Mouse (Mus musculus): ENCODE data around the gene Yy1. TPM values are rescaled to one million over a fixed set of nuclear protein-coding genes. Genes with fewer than 3 reads are reported as not detected.

Yy1 gene
- 10 to 100 TPM; 54.7 to 55.3 TPM for total RNA-seq (2021)
- long read RNA-seq, full-length matches to known transcripts = 10 of 26 reads
- long read RNA-seq, partial matches to known transcripts = 0 of 26 reads
- long read RNA-seq, other reads (novel, unspliced or antisense) = 16 of 26 reads

DNA sequence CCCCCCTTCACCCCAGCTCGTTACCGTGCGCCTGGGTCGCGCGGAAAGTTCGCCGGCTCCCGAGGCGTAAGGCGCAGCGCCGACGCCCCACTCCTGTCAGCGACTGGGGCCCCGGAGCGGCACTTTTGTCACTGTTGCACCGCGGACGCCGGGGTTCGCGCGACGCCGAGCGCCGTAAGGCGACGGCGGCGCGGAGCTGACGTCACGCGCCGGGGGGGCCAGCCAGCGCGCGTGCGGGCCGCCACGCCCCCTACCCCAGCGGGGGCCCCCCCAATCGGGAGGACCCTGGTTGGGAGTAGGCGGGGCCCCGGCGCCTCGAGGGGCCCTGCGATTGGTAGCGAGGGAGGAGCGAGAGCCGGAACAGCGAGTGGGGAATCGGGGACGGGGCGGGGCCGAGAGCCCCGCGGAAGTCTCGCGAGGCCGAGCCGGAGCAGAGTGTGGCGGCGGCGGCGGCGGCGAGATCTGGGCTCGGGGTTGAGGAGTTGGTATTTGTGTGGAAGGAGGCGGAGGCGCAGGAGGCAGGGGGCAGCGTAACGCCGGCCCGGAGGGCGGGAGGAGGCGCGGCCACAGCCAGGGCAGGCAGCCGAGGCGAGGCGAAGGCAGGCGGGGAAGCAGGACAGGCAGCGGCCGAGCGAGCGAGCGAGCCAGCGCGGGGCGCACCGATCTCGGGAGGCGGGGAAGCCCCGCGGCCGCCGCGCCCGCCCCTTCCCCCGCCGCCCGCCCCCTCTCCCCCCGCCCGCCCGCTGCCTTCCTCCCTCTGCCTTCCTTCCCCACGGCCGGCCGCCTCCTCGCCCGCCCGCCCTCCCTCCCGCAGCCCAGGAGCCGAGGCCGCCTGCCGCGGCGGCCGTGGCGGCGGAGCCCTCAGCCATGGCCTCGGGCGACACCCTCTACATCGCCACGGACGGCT lies at the start of gene Yy1:
Yy1 (plus strand) TSS at position 428 of the 907 bp plus-strand sequence.
- DNase-seq (ENCODE audit: low spot score in 2 of 2) = peak; percentile 98

DNA sequence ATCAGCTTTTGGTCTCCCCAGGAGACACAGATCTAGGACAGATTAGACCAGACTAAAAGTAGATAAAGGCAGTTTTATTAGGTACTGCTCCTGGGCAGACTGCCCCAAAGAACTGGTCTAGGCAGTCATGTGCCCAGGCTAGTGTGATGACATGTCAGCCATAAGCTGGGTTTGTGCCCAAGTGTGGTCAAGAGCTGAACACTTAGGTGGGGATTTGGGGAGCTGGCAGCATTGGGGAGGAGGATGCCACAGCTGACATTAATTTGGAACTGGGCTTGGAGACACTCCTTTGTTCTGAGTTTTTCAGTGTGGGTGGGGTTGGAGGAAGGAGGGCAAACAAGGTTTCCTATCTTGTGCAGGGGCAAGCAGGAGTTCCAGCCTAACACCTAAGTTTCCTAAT lies 46.8 kb upstream of the Yy1 start:
- DNase-seq (ENCODE audit: low spot score in 2 of 2) = no peak

DNA sequence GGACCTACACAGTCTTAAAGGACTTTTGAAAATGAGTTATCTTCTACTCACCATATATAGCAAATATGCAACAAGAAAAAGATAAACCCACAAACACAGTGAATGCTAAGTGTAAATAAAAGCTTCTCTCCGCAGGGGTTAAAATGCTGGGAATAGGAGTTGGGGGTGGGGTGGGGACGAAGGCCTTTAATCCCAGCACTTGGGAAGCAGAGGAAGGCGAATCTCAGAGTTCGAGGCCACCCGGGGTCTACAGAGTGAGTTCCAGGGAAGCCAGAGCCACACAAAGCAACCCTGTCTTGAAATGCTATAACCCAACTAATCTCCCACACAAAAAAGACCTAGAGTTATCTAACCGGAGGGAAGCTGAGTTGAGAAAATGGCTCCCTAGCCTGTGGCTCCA lies 43.8 kb upstream of the Yy1 start:
- DNase-seq (ENCODE audit: low spot score in 2 of 2) = no peak

DNA sequence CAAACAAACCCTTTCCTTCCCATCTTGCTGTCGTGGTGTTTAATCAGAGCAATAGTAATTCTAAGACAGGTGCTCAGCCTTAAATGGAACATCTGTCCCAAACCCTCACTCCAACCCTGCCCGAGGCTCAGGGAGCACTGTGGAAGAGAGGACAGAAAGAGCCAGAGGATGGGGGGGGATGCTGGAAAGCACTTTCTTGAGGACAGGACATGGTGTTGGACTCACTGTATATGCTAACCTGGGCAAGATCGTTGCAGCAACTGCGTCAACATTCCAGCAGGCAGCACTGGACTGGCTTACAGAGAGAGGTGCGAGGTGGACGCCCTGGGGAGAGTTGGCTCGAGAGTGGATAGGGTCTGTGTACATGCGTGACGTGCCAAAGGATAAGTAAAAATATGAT lies 43.3 kb upstream of the Yy1 start:
- DNase-seq (ENCODE audit: low spot score in 2 of 2) = no peak

DNA sequence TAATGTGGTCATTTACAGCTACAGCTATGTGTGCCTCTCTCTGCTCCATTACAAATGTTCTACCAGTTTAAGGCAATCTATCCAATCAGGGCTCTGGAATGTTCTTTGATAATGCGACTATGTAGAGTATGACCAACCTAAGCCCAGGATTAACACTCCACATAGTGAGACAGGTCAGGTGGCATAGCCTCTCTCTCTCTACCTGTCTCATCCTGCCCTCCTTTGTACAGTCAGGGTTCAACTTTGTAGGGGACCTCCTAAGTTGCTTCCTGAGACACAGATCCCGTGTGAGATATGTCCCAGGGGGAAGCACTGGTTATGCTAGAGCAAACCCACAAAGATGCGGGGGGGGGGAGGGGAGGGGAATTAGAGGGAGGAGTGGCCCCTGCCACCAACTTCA lies 42.5 kb upstream of the Yy1 start:
- DNase-seq (ENCODE audit: low spot score in 2 of 2) = no peak

DNA sequence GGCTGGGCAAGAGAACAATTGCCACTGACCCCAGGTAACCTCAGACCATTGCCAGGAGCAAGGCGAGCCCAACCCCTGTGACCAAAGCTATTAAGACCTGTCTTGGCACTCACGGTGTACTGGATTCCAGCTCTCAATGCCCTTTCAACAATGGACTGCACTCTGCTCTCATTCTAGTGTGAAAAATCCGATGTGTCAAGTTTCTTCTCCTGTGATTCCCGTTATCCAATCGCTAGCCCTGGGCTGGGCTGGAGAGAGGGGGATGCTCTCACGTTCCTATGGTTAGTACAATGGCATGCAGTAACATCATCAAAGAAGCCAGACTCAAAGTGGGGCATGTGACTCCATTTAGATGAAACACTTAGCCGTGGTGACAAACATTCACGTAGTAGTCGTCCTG lies 41.0 kb upstream of the Yy1 start:
- no peak for DNase-seq (ENCODE audit: low spot score in 2 of 2)

DNA sequence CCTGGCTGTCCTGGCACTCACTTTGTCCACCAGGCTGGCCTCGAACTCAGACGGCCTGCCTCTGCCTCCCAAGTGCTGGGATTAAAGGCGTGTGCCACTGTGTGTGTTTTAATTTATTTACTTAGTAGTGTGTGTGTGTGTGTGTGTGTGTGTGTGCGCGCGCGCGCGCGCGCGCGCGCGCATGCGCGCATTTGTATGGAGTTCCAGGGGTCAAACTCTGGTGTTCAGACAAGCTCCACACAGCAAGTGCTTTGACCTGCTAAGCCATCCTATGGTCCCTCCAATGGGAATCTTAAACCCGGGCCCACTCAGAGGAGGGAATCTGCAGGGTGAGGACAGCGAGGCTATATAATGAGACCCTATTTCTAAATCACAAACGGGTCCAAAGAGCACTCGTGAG lies 37.6 kb upstream of the Yy1 start:
- no peak for DNase-seq (ENCODE audit: low spot score in 2 of 2)

DNA sequence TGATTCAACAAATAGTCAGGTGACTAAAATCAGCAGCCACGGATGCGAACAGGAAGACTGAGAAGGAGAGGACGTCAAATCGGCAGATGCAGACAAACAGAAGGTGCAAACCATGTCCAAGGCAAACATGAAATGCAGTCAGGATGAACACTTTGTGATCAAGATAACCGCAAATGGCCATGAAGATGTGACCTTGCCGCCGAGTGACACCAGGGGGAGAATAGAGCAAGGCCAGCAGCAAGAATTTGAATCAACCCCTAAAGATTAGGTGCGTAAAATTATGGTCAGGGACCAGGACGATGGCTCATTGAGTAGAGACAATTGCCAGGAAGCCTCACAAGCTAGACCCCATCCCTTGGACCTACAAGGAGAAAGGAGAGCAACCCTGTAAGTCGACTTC lies 36.2 kb upstream of the Yy1 start:
- DNase-seq (ENCODE audit: low spot score in 2 of 2) = no peak

DNA sequence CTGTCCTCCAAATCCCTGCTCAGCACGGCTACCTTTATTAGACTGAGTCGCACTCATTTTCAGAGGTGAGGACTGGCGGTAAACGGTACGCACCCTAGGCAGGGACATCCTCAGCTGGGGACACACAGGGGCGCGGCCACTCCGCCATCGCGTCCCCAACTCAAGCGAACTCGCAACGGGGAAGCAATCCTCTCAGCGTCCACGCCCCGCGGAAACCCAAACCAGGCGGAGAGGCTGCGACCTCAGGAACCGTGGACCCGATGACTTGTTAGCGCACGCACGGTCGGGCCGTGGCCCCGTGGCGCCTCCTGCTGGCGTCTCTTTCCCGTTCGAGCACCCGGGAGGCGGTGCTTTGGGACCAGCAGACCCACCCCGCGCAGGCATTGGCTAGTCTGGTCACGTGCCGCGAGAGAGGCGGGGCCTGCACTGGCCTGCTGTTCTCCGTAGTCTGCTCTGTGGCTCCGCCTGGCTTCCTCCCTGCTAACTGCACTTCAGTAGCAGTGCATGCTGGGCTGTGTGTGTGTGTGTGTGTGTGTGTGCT lies 35.0 kb upstream of the Yy1 start:
- peak; percentile 96 to 99 for DNase-seq (ENCODE audit: low spot score in 2 of 2)

DNA sequence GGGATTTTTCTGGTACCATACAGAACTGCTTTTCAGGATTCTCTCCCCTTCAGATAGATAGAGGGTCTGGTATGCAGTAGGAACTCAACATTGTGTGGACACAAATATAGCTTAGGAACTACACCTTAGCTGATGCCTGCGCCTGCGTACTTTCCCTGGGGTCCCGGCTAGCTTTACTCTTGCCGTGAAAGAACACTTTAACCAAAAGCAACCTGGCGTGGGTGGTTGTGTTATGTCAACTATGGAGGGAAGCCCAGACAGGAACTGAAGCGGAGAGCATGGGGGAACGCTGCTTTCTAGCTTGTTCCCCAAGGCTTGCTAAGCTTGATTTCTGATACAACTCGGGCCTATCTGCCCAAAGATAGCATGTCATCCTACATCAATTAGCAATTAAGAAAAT lies 34.5 kb upstream of the Yy1 start:
- DNase-seq (ENCODE audit: low spot score in 2 of 2) = peak in 1 of 2 experiments; percentile 20

DNA sequence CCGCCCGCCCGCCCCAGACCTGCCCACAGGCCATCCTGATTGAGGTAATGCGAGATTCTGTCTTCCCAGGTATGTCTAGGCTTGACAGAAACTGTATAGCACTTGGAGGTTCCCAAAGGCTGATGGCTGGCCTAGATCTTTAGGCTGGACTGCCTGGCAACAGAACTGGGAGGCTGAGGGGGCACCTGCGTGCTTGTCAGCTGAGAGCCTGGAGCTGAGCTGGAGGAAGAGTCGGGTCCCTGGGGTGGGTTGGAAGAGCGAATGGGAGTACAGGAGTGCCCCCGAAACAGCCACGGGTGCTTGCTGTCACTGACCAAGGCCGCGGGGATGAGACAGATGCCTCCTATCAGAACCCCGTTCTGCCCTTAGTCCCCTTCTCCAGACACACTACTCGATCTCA lies 34.1 kb upstream of the Yy1 start:
- DNase-seq (ENCODE audit: low spot score in 2 of 2) = no peak

DNA sequence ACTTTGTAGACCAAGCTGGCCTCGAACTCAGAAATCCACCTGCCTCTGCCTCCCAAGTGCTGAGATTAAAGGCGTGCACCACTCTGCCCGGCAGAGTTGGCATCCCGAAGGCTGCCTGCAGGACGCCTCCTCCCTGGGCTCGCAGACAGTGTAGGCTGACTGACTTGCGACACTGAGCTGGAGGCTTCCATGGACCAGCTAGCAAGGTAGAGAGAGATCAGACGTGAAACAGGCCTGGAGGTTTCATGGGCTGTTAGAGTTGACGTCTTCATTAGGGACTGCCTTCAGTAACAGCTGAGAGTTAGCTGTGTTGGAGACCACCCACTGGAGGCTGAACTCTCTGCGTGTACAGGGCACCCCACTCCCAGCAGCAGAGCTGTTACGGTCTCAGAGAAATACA lies 33.5 kb upstream of the Yy1 start:
- DNase-seq (ENCODE audit: low spot score in 2 of 2) = no peak

DNA sequence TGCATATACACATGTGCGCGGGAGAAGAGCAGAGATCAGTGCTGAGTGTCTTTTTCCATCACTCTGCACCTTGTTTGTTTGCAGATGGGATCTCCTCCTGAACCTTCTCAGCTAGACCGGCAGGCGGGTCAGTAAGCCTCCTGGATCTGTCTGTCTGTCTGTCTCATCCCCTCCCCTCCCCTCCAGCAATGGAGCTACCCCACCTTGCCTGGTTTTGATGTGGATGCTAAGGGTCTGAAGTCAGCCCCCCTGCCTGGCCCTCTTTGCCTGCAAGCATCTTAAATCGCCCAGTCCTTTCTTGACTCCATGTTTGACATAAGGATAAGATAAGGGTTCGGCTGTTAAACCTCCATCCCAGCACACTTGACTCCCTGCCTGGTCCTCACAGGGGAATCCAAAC lies 32.8 kb upstream of the Yy1 start:
- no peak for DNase-seq (ENCODE audit: low spot score in 2 of 2)

DNA sequence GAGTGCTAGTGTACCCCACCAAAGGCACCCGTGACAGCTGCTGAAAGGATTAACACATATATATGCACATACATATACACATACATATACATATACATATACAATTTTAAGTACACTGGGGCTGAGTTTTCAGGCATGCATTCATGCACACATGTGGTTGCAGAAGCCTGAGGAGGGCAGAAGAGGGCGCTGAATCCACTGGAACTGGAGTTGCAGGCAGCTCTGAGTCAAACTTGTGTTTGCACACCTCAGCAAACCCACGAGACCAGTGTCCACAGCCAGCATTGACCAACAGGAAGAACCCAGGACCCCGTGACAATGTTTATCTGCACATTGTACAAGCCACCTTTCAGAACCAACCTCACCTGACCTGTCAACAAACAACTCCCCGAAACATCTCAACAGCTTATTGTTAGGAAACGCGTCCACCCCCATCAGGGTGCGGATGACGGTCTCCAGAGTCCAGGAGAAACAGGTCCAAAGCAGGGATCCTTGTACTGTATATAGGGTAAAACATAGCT lies 32.2 kb upstream of the Yy1 start:
- DNase-seq (ENCODE audit: low spot score in 2 of 2) = no peak

DNA sequence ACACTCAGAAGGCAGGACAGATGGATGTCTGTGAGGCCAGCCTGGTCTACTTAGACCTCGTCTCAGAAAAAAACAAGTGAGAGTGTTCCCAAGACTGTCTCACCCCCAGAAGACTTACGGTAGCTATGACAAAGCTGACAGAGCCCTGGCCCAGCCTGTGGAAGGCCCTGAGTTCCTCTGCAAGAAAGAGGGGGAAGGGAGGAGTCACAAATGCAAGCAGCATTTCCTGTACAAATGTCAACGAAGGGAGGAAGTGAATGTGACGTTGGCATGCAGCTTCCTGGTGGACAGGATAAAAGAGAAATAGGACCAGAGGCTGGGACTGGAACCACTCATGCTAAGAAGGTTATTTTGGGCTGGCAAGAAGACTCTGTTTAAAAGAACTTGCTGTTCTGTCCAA lies 31.6 kb upstream of the Yy1 start:
- no peak for DNase-seq (ENCODE audit: low spot score in 2 of 2)

DNA sequence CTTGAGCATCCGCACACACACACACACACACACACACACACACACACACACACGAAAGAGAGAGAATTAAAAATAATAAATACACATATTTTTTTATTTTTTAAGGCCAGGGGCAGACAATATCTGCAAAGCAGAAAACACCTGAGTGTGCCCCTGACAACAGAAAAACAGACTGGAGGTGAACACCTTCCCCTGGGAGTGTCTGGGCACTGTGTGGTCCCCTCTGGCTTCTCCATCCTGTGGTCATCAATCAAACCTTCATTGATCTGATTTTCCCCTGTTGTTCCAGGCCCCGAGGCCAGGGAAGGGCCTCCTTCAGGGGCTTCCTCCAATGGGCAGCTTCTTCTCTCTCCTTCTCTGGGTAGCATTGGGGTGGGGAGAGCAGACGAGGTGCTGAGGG lies 31.1 kb upstream of the Yy1 start:
- no peak for DNase-seq (ENCODE audit: low spot score in 2 of 2)

DNA sequence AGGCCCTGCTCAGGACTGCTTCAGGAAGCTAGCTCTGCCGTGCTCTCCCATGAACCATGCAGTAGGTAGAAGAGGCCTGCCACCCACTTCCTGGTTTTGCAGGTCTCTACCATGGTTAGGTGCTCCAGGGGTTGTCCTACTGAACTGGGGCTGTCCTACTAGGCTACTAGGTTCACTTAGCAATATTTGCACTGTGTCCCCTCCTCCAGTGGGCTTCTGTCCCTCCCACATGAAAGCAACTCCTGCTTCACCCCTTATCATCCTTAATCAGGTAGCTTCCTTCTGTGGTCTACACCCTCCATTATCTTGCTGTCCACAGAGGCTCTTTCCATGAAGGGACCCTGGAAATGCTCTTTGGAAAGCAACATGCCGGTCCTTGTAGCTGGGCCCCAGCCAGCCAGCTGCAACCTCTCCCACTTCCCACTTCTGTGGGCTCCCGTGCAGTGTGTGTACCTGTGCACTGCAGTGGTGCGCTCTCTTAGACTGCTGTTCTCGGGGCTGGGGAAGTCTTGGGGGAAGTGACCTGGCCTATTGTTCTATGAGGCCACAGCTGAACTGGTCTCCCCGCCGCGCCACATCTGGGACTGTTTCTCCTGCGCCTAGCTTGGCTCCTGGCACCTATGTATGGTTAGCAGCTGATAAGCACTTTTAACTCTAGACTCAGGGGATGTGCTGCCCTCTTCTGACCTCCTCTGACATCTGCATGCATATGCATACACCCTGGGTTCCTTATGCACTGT lies 29.5 kb upstream of the Yy1 start:
- no peak for DNase-seq (ENCODE audit: low spot score in 2 of 2)

DNA sequence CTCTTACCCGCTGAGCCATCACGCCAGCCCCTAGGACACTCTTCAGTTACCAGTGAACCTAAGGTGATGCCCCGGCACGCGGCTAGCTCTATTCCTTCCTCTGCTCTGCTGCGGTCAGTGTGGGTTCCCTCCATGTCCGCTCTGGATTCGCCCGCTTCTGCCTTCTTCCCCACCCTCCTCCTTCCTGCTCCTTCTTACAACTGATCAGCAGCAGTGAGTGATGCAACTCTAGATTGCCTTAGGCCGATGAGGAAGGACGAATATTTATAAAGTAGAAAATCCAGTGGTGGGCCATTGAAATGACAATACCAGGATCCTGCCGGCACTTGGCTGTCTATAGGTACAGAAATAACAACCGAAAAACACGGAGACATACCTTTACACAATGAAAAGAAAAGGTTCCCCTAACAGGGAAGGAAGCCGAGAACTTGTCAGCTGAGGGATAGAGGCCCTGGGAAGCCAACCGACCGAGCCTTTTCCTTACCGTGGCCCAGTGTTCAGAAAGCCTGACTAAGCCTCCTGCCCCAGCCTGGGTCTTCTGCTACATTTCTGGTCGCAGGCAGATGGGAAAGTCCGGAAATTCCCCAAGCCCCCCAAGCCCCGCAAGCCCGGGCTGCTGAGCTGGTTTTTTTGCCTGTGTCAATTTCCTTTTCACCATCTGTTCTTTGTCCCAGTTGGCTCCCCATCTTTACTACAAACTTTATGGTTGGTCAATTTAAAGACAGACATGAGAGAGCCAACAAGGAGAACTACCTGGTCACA lies 27.7 kb upstream of the Yy1 start:
- DNase-seq (ENCODE audit: low spot score in 2 of 2) = no peak

DNA sequence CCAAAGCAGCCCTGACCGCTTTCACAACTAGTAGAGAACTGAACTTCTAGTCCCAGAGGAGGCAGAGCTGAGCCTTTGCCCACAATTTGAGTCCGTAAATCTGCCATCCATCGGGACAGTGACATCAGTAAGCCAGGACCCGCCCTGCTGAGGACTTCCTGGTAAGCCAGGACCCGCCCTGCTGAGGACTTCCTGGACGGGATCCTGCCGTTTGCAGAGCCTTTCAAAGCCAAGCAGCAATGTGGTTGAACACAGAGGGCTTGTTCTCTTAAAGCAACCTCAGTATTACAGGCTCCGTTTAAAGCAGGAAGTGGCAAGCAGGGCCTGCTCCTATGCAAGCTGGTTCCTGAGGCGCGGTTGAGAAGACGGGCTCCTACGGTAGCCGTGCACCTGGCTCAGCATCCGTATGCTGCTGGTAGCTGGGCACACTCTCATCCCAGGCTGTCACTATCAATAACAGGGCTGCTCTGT lies 27.0 kb upstream of the Yy1 start:
- DNase-seq (ENCODE audit: low spot score in 2 of 2) = no peak

DNA sequence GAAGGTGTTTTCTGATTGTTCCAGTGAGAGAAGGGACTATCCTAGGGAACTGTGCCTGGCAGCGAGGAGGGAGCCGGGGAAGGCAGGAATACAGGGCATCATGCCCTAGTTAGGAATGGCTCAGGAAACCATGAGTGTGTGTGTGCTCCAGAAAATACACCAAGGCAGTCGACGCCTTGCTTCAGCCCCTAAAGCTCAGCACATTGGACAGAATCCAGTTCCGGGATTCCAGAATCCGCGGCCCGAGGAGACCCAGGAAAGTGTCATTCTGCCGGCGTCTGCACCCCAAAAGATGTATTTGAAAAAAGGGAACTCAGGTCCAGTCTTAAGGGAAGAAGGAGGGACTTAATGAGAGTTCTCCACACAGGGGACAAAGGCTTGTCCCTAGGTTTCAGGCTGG lies 26.5 kb upstream of the Yy1 start:
- DNase-seq (ENCODE audit: low spot score in 2 of 2) = no peak

DNA sequence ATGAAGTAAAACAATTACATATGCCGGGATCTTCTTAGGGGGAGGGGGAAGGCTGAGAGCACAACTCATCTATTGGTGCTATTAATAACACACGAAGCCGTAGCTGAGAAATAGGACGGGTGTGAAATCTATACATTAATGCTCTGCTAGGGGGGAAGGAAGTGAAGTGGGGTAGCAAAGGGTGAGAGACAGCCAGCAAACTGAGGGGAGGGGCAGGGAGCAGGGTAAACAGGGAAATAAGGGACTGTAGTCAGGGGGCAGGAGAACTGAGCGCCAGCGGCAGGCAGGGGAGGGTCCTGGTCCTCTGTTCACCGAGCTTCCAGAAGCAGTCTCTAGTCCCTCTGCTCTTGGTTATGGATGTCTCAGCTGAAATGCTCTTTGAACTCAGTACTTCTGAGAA lies 25.9 kb upstream of the Yy1 start:
- DNase-seq (ENCODE audit: low spot score in 2 of 2) = no peak

All from layer of hippocampus, adult 18-20 months (tissue).